Mouse (Mus musculus) midbrain, postnatal 0 days (tissue): ENCODE data around the gene Ms4a12. TPM values are rescaled to one million over a fixed set of nuclear protein-coding genes. Genes with fewer than 3 reads are reported as not detected.
"Not testable (repeated sequence)": the region's sequence is repeated elsewhere in the genome, so short reads cannot be mapped to it uniquely, and the experiment has no call there.

Experiments used
- ATAC-seq: fragments of 200-750 bp; cut with Nextera tagmentation; 2 replicates; pipeline ENCODE4 v1.8.0; 2017; ENCODE audit warnings: moderate number of reproducible peaks, mild to moderate bottlenecking, moderate TSS enrichment, moderate library complexity; ENCODE audit not compliant: low FRiP score
- DNase-seq: peaks from one replicate; pipeline ENCODE4 v3.0.0-alpha.2; 2015; ENCODE audit warnings: low spot score
- H3K27ac ChIP-seq: fragments of 300-500 bp; sonication (generic); 2 replicates; pipeline ENCODE4 v1.5.1; 2014; ENCODE audit warnings: low read depth, mild to moderate bottlenecking, low read length, mixed read lengths
- H3K27me3 ChIP-seq: fragments of 300-500 bp; sonication (generic); 2 replicates; pipeline ENCODE4 v1.6.1; 2014; ENCODE audit warnings: low read length, control low read depth, mixed read lengths; ENCODE audit not compliant: insufficient read depth
- H3K36me3 ChIP-seq: fragments of 300-500 bp; sonication (generic); 2 replicates; pipeline ENCODE4 v1.6.1; 2014; ENCODE audit warnings: low read length, control low read depth, mixed read lengths; ENCODE audit not compliant: insufficient read depth
- H3K4me1 ChIP-seq: fragments of 300-500 bp; sonication (generic); 2 replicates; pipeline ENCODE4 v1.6.1; 2014; ENCODE audit warnings: mild to moderate bottlenecking, control low read depth, antibody characterized with exemption, low read length, mixed read lengths; ENCODE audit not compliant: insufficient read depth
- H3K4me2 ChIP-seq: fragments of 300-500 bp; sonication (generic); 2 replicates; pipeline ENCODE4 v1.6.1; 2014; ENCODE audit warnings: low read depth, mild to moderate bottlenecking, low read length, mixed read lengths; ENCODE audit not compliant: poor library complexity, severe bottlenecking
- H3K4me3 ChIP-seq: fragments of 300-500 bp; sonication (generic); 2 replicates; pipeline ENCODE4 v1.5.1; 2014; ENCODE audit warnings: low read depth, mild to moderate bottlenecking, low read length, moderate library complexity
- H3K9ac ChIP-seq: fragments of 300-500 bp; sonication (generic); replicated peaks from 2 replicates; pipeline ENCODE4 v1.6.1; 2014; ENCODE audit warnings: mild to moderate bottlenecking, low read length, moderate library complexity, mixed read lengths; ENCODE audit not compliant: poor library complexity, severe bottlenecking
- H3K9me3 ChIP-seq: fragments of 300-500 bp; sonication (generic); 2 replicates; pipeline ENCODE4 v1.6.1; 2016; ENCODE audit warnings: low read length, control low read depth
- CTCF ChIP-seq: IDR thresholded peaks from 2 replicates; pipeline ENCODE4 v1.5.1; 2016; ENCODE audit warnings: antibody characterized with exemption, mild to moderate bottlenecking
- WGBS: fragments of 180-500 bp; shearing (Covaris S2); extraction: QIAGEN DNeasy Blood & Tissue Kit; methylation state at CpG from one replicate; pipeline ENCODE4 v1.1.7; 2014; 5-methylcytosine and 5-hydroxymethylcytosine counted together
- polyA plus RNA-seq: library from polyadenylated mRNA; unstranded; fragments of >200 nt; fragmentation: Nextera tagmentation; extraction: Ambion mirVana; gene quantifications from 2 replicates; pipeline ENCODE4 v1.2.1, GENCODE M21; 2015
- total RNA-seq: library from RNA; depleted of rRNA; stranded (reverse); fragments of >200 nt; gene quantifications from 2 replicates; pipeline ENCODE4 v1.2.3, GENCODE M21; 2014

Gene Ms4a12
- total and polyA plus RNA-seq, 2 experiments from 2014 or later, result not detected

DNA sequence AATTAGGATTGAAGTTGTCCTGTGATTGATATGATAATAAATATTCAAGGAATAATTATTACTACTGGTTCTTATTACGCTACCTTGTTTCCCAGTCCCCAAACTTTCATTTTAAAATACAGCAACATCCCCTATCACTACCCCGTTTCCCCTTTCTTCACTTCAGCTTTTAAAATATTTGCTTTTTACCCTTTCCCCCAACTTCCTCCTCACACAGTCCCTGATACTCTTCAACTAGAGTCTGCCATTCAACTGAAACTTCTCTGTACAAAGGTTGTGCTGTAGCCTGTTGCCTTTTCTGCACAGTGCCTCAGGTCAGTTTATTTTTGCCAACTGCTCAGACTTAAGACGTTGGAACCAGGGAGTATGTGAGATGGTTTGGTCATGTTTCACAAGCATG lies 31.3 kb upstream of the Ms4a12 start:
- Histone ChIP-seq H3K4me2 (no peak overlapping the region), H3K9ac (no peak overlapping the region), H3K27ac (no peak overlapping the region), H3K36me3 (no peaks in the 10 kb centered on the region), H3K4me3 (no peak overlapping the region), H3K27me3 (no peaks in the 10 kb centered on the region), H3K4me1 (no peaks in the 10 kb centered on the region), H3K9me3 (no peaks in the 10 kb centered on the region)
- 90% methylated on average over 3 of the region's 3 CpGs for WGBS
- DNase-seq, result no peak
- ATAC-seq, result no peak
- TF ChIP-seq CTCF, result no peak

DNA sequence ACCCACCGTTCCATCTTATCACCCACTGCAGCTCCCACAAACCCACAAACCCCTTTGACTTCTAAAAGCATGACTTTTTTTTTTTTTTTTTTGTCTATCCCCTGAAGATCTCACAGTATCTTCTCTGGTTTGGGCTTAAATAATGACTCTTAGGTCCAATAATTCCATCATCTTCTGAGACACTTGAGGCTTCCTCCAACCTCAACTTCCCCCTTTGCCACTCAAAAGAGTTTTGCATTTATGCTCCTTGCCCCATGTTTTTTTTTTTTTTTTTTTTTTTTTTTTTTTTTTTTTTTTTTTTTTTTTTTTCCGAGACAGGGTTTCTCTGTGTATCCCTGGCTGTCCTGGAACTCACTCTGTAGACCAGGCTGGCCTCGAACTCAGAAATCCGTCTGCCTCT lies 30.7 kb upstream of the Ms4a12 start:
- H3K4me1 ChIP-seq, H3K4me3 ChIP-seq, H3K9ac ChIP-seq, H3K36me3 ChIP-seq, ATAC-seq, DNase-seq, H3K9me3 ChIP-seq, H3K4me2 ChIP-seq, H3K27ac ChIP-seq, H3K27me3 ChIP-seq: not testable (repeated sequence)
- 83% methylated on average over 4 of the region's 4 CpGs for WGBS

DNA sequence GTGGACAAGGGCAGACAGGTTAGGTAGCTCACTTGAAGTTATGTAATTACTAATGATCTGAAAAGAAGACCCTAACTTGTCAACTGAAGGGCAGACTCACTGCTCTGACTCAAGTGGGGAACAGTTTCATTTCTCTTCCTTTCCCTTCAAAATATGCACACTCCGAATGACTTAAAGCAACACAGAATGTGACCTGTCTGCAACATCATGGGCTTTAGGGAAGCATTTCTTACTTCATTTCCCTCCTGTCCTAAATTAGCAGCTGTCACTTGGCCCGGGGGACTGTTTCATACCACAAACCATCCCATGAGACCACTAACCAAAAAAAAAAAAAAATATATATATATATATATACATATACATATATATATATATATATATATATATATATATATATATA lies 29.3 kb upstream of the Ms4a12 start:
- Histone ChIP-seq H3K4me2 (no peak overlapping the region), H3K4me1 (no peaks in the 10 kb centered on the region), H3K9me3 (no peaks in the 10 kb centered on the region), H3K27ac (no peak overlapping the region), H3K36me3 (no peaks in the 10 kb centered on the region), H3K9ac (no peak overlapping the region), H3K27me3 (no peaks in the 10 kb centered on the region), H3K4me3 (no peak overlapping the region)
- 95% methylated on average over 2 of the region's 2 CpGs for WGBS
- no peak for ATAC-seq
- no peak for DNase-seq
- no peak for TF ChIP-seq CTCF

DNA sequence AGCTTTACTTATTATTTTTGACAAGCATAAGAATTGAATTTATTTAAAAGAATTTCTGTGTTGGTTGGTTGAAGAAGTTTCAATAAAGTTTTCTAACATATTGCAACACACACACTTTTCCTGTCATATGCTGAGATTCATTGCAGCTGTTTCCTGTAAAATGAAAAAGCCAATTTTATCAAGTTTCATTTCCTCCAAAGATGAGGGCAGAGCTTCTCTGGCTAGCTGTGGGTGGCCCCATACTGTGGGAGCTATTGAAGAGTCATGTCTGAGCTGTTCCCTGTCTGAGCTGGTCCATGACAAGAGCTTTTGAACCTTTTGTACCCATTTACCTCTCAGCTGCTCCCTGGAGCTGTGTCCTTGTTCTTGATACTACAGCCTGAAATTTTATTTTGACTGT lies 12.0 kb upstream of the Ms4a12 start:
- H3K4me2 ChIP-seq, result no peak overlapping the region
- no peak for ATAC-seq
- H3K27me3 ChIP-seq, result no peaks in the 10 kb centered on the region
- H3K27ac ChIP-seq, result no peak overlapping the region
- H3K36me3 ChIP-seq, result no peaks in the 10 kb centered on the region
- no peak for DNase-seq
- no peaks in the 10 kb centered on the region for H3K9me3 ChIP-seq
- H3K9ac ChIP-seq, result no peak overlapping the region
- TF ChIP-seq CTCF, result no peak
- H3K4me1 ChIP-seq, result no peaks in the 10 kb centered on the region
- H3K4me3 ChIP-seq, result no peak overlapping the region

DNA sequence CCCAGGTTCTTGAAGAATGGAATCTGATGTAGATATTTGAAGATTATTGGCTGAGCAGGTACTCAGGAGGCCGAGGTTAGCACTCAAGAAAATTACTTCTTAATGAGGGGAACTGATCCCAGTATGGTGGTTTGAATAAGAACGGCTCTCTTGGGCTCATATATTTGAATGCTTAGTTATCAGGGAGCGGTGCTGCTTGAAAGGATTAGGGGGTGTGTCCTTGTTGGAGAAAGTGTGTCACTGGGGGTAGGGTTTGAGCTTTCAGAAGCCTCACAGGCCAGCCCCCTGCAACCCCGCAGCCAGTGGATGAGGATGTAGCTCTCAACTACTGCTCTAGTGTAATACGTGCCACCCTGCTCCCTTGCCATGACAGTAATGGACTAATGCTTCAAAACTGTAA lies 10.3 kb upstream of the Ms4a12 start:
- Histone ChIP-seq H3K27ac (no peak overlapping the region), H3K9me3 (no peaks in the 10 kb centered on the region), H3K27me3 (no peaks in the 10 kb centered on the region), H3K36me3 (no peaks in the 10 kb centered on the region), H3K9ac (no peak overlapping the region), H3K4me3 (no peak overlapping the region), H3K4me1 (no peaks in the 10 kb centered on the region), H3K4me2 (no peak overlapping the region)
- ATAC-seq (no peak), DNase-seq (peak; percentile 50)
- WGBS, result 47% methylated on average over 5 of the region's 5 CpGs
- no peak for TF ChIP-seq CTCF

DNA sequence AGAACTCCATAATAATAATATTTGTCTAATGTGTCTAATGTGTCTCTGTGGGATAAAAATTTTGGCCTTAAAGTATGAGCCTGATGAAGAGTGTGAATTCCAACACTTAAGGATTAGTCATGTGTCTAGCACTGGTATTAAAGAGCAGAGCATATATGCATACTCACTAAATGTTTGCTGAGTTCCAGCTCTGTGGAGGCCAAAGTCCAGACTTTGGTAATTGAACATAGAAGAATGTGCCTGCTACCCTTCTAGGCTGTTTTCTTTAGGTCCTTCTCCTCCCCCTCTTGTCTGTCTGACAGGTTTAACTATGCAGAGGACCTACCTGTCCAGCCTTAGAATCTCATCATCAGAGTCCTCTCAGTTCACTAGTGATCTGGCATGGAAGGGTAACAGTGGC lies 3.6 kb upstream of the Ms4a12 start:
- ATAC-seq (no peak), DNase-seq (no peak)
- Histone ChIP-seq H3K27ac (no peak overlapping the region), H3K4me2 (no peak overlapping the region), H3K9ac (no peak overlapping the region), H3K9me3 (no peaks in the 10 kb centered on the region), H3K27me3 (no peaks in the 10 kb centered on the region), H3K4me3 (no peak overlapping the region), H3K36me3 (no peaks in the 10 kb centered on the region), H3K4me1 (no peaks in the 10 kb centered on the region)
- no peak for TF ChIP-seq CTCF
